Mouse (Mus musculus) brain, embryonic 14.5 days (tissue): Measurements from ENCODE around the gene Trafd1. TPM values are rescaled to one million over a fixed set of nuclear protein-coding genes. Genes with fewer than 3 reads are reported as not detected.
A peak's percentile ranks its signal among the peaks of the same experiment; 100 is the strongest.

Experiments used
- DNase-seq: peaks from one replicate; pipeline ENCODE4 v3.0.0-alpha.2; 2011; ENCODE audit warnings: low read depth
- CTCF ChIP-seq: fragments of 200-500 bp; IDR thresholded peaks from 2 replicates; pipeline ENCODE4 v1.5.1; 2012; ENCODE audit warnings: inconsistent platforms, mild to moderate bottlenecking, moderate library complexity, borderline replicate concordance; ENCODE audit not compliant: insufficient read depth, insufficient read length; ENCODE audit errors: extremely low read depth
- POLR2A ChIP-seq: fragments of 200-500 bp; IDR thresholded peaks from 2 replicates; pipeline ENCODE4 v1.6.1; 2012; ENCODE audit warnings: mild to moderate bottlenecking, inconsistent platforms, borderline replicate concordance; ENCODE audit not compliant: poor library complexity, insufficient read depth, insufficient read length, severe bottlenecking; ENCODE audit errors: extremely low read depth
- polyA plus RNA-seq: library from polyadenylated mRNA; depleted of rRNA; stranded (reverse); fragments of >200 nt; gene quantifications from 2 replicates; pipeline ENCODE4 v1.2.3, GENCODE M21; 2012; rRNA removed

Gene Trafd1
- polyA plus RNA-seq, 1 experiment = 157 TPM

DNA sequence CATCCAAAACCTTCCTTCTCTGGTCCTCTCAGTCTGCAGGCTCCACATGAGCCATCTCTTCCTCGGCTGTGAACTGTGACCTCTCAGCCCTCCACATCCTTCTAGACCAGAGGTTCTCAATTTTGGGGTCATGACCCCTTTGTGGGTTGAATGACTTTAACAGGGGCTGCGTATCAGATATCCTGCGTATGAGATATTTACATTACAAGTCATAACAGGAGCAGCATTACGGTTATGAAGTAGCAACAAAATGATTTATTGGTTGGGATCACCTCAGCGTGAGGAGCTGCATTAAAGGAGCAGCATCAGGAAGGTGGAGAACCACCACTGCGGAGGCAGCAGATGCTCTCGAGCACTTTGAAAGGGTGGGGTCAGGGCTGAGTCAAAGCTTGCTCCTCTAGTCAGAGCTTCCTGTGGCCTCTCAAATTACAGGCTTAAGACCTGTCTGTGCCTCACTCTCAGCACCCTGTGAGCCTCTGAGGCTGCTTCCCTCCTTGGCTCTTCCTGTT, 44.4 kb downstream of the Trafd1 start:
- no peak for DNase-seq
- TF ChIP-seq CTCF (no peak), POLR2A (no peak)

DNA sequence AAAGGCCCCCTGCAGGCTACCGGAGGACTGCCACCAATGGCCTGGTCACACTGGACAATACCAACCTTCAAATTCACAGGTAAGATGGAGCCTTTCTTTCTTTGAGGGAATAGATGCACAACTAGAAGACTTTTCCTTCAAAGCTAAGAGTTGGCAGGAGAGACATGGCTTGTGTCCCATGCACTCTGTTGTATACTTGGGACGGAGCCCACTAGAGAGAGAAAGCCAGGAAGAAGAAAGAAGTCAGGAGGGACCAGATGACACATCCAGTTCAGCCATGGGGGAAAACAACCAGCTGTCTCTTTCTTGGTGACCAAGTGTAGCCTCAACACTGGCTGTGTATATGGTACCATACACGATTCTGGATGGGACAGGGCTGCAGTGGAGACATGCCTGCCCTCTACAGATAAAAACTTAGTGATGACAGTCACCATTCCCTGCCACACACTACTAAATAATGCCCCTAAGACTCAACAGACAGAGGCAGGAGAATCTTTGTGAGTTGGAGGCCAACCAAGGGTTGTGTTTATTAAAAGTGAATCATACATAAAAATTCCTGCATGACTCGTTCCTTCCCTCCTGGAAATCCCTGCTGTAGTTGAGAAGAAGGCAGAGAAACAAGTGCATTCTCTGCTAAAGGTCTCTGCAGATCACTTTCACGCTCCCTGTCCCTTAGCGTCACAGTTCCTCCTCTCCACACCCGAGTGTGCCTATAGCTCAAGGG, 45.8 kb downstream of the Trafd1 start:
- TF ChIP-seq CTCF = no peak
- TF ChIP-seq POLR2A = no peak
- no peak for DNase-seq

DNA sequence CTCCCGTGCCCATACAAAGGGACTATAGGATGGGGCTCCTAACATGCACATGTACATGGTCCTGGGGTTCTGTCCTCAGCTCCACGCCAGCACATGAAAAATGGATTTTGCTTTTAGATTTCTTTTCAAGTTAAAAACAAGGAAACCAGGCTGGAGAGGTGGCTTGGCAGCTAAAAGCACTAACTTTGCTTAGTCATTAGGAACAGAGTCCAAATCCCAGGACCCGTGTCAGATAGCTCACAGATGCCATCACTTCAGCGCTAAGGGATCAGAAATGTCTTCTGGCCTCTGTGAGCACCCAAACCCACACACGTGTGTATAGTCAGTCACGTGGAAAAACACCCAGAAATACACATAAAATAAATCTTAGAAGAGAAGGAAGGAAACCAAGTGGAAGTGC, 48.7 kb downstream of the Trafd1 start:
- TF ChIP-seq CTCF (no peak), POLR2A (no peak)
- no peak for DNase-seq

DNA sequence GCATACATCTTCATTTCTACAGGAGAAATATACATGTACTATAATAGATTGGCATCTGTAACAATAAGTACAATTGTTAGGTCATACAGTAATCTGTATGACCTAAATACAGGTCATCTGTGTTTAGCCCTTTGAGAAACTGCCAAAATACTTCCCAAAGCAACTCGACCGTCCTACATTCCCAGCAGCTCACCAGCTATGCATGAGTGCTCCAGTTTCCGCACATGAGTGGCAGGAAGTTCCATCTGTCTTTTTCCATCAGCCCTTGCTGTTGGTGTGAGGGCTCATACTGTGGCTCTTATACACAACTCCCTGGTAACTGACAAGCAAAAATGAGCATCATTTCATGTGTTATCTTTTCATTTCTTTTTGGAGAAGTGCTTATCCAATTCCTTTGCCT, 49.4 kb downstream of the Trafd1 start:
- TF ChIP-seq POLR2A = no peak
- no peak for TF ChIP-seq CTCF
- DNase-seq = no peak

DNA sequence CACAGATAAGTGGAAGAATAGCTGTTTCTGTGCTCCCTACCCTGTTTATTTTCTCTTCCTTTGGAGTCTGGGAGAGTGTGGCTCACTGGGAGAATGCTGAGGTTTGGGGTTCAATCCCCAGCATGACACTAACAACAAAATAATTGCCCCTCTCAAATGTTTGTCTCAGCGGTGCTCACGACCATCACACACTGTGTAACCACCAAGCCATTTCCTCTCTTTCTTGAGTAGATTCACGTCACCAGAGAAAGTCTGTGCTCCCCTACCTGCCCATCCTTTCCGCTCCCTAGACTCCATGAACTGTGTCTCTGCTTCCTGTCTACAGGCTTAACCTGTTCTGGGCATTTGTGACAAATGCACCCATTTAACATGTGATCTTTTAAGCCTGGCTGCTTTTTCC, 50.0 kb downstream of the Trafd1 start:
- DNase-seq = no peak

DNA sequence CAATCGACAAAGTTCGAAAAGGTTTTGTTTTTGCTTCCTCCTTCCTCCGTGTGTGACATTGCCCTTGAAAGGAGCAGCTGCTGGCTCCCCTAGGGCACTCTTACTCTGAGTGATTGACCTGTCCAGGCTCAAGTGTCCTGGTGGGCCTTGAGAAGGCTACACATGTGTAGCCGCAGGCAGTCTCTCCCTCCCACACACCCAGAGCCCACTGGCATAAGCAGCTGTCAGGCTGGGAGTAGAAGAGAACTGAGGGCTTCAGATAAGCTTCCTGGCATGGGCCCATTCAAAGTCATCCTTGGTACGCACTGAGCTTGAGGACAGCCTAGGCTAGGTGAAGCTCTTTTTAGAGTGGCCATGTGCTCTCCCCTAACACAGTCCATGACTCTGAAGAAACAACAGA, 51.0 kb downstream of the Trafd1 start:
- no peak for TF ChIP-seq POLR2A
- no peak for TF ChIP-seq CTCF
- no peak for DNase-seq

More for the DNA sequence above, 50.0 kb downstream of the Trafd1 start:
- no peak for TF ChIP-seq CTCF
- TF ChIP-seq POLR2A = no peak

DNA sequence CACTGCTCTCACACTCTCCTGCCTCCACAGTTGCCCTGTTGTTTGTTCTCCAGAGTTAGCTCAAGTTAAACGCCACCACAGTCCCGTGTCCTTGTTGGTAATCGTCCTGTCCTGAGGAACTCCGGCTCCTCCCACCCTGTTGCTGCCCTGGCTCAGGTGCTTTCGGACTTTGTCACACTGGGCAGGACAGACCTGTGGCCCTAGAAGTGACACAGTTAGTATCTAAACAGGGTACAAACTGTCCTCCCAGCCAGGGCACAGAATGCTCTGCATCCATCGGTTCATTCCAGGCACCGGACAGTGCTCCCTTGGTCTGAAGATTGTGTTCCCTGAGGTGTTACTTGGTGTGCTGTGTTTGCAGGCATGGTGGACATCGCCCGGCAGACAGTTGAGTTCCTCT, 51.5 kb downstream of the Trafd1 start:
- TF ChIP-seq CTCF (no peak), POLR2A (no peak)

DNA sequence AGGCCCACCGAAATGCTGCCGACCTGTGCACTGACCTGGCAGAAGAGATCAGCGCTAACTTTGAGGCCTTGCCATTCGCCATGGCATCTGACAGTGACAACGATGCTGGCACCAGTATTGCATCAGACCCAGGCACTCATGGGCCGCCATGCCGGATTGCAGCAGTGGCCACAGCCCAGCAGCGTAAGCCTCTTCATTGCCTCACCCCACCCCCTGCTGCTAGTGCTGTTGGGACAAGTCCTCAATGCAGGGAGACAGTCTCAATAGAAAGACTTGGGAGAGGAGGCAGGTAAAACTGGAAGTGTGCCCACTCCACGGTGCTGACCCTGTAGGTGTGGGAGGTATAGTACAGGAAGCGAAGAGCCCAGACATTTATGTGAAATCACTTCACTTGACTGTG, 53.7 kb downstream of the Trafd1 start:
- DNase-seq = no peak
- no peak for TF ChIP-seq POLR2A
- TF ChIP-seq CTCF = no peak

More for the DNA sequence above, 51.5 kb downstream of the Trafd1 start:
- no peak for DNase-seq

DNA sequence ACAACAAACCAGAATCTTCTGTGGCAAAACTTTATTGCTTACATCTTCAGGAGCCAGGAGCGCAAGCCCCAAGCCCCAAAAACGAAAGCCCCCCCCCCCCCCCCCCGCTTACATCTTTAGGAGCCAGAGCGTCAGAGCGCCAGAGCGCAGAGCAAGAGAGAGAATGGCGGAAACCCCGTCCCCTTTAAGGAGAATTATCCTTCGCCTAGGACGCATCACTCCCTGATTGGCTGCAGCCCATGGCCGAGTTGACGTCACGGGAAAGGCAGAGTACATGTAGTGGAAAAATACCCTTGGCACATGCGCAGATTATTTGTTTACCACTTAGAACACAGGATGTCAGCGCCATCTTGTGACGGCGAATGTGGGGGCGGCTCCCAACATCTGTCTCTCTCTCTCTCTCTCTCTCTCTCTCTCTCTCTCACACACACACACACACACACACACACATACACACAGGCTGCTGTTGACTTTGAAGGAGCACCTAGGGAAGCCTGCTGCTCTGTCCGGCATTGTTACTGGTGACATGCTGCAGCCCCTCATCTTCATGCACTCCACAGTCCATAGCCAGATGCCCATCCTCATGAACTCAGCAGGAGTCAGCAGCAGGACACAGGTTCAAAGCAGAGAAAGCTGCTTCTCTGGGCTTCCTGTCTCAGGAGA, 55.1 kb downstream of the Trafd1 start:
- DNase-seq = peak; percentile 41

DNA sequence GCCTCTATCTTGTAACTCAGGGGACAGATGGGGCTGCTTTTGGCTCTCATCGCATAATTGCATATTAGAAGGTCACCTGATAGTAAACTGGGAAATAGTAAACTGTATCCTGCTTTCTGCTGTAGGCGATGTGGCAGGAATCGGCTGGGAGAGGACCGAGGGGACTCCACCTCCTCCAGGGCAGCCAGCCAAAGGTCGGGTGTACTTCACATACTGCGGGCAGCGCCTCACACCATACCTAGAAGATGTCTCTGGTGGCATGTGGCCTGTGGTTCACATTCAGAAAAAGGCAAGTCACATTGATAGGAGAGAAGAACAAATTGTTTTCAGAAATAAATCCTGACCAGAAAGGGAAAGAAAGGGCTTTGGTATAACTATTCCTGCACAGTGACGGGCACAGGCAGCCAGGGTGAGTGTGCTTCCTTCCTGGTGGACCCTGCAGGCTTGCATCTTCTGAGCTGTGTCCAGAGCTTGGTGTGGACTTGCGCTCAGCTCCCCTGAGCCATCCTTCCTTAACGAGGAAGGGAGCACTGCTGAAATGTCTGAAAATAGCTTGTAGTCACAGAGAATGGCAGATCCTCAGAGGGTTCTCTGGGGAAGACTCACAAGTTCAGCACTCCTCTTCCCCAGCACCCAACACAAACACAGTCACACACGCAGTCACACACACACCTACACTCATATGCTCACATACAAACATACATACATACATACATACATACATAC, 55.9 kb downstream of the Trafd1 start:
- no peak for TF ChIP-seq POLR2A
- TF ChIP-seq CTCF = no peak
- DNase-seq = no peak

DNA sequence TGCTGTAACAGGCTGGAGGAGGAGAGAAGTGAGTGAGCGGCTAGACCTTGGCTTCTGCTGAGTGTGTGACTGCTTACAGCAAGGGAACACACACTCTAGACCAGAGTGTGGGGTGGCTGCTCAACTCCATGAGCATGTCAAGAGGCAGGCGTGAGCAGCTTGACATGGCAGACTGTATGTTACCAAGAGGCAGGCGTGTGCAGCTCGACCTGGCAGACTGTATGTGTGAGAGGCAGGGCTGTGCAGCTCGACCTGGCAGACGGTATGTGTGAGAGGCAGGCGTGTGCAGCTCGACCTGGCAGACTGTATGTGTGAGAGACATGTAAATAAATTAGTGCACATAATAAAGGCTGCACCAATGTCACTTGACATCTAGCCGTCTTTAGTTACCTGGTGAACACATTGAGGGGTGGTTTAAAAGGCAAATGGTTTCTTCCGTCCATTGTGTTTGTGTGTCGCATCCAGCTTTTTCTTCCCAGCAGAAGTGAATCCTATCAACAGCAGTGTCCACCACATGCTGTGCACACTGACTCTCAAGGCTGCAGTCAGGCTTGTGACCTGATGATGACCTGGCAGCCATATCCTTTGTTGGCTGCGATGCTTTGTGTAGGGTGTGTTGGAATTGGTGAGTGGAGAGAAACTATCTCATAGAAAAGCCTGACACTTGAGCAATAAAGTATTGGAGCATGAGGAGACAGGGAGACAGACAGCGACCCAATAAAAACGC, 59.2 kb downstream of the Trafd1 start:
- peak; percentile 39 for DNase-seq
- TF ChIP-seq POLR2A (no peak), CTCF (no peak)

Other genes starting within 250 kb of the Trafd1 start
- gene Ptpn11, start 194.2 kb downstream of the Trafd1 start, polyA plus RNA-seq = 41.6 and 58.5 TPM in 2 replicates
- gene Rpl6, start 181.2 kb downstream of the Trafd1 start, polyA plus RNA-seq = 622 and 680 TPM in 2 replicates
- gene Hectd4, start 165.4 kb downstream of the Trafd1 start, polyA plus RNA-seq = 60.2 and 75.7 TPM in 2 replicates
- 29.7 and 30.1 TPM in 2 replicates for gene Naa25, start 12.3 kb upstream of the Trafd1 start, polyA plus RNA-seq
- 1.8 TPM in 2 replicates for gene Tmem116, start 66.3 kb upstream of the Trafd1 start, polyA plus RNA-seq
- gene Erp29, start 66.9 kb upstream of the Trafd1 start, polyA plus RNA-seq = 110 and 121 TPM in 2 replicates
- gene Adam1b, start 117.8 kb upstream of the Trafd1 start, polyA plus RNA-seq = not detected in 2 replicates
- gene Adam1a, start 159.8 kb upstream of the Trafd1 start, polyA plus RNA-seq = 34.1 and 38.2 TPM in 2 replicates
- 0.14 and 0.39 TPM in 2 replicates for gene Gm42878, start 159.8 kb upstream of the Trafd1 start, polyA plus RNA-seq
- gene Mapkapk5, start 160.3 kb upstream of the Trafd1 start, polyA plus RNA-seq = 99.8 and 103 TPM in 2 replicates
- gene Aldh2, start 208.2 kb upstream of the Trafd1 start, polyA plus RNA-seq = 141 and 169 TPM in 2 replicates
- gene Acad12, start 233.3 kb upstream of the Trafd1 start, polyA plus RNA-seq = 1.5 and 1.8 TPM in 2 replicates